19 mouse cellular contexts compared by ENCODE assay signal in genomic region chr5:36717889-36718288, GRCm38 (mm10). TPM values are rescaled to one million over a fixed set of nuclear protein-coding genes. Genes with fewer than 3 reads are reported as not detected.
DNase-seq lines count a peak whose midpoint lies in the region; TF ChIP-seq lines count a peak whose summit lies in the region.
"Had no signal": no experiment of that assay in that cellular context is flagged by ENCODE, and none has a peak within 500 bp of the region (broad histone marks: within the 10 kb centered on the region; RNA-seq: fewer than 3 reads in every experiment).

No protein-coding gene starts in this region.

- peak overlapping the region; percentile 93 for H3K27ac ChIP-seq in gastrocnemius, adult 2 months
- H3K27ac ChIP-seq in brown adipose tissue, adult 24 weeks (replicated peaks; ENCODE audit: low read depth, low read length), result peak overlapping the region; percentile 17; the same call in 1 of the 2 replicates
- H3K27ac ChIP-seq: heart, embryonic 15.5 days; kidney, postnatal 0 days; stomach, embryonic 15.5 days had no signal

- intact Hi-C loops in gastrocnemius, adult 2 months (cut with DNase I), result no loop called here
- intact Hi-C loops in gastrocnemius, postnatal 14 days (cut with DNase I; ENCODE audit: low total_unique reads), result no loop called here

- peaks cover 29% of the 10 kb centered on the region for H3K4me1 ChIP-seq in brown adipose tissue, adult 24 weeks (ENCODE audit: control insufficient read depth, insufficient read depth, insufficient read length, low read length)
- H3K4me1 ChIP-seq: stomach, embryonic 15.5 days had no signal

- no peak overlapping the region for H3K4me3 ChIP-seq in gastrocnemius, adult 2 months
- H3K4me3 ChIP-seq in brown adipose tissue, adult 24 weeks (ENCODE audit: insufficient read depth, low read depth, low read length), result no peak overlapping the region
- H3K4me3 ChIP-seq: erythroblast, embryonic 14.5 days; heart, embryonic 15.5 days; stomach, embryonic 15.5 days had no signal

- peak; percentile 74 for DNase-seq in gastrocnemius, adult 2 months
- DNase-seq in gastrocnemius, postnatal 14 days, result no peak
- DNase-seq in adipocyte (ENCODE audit: low spot score), result peak; percentile 14
- DNase-seq in cerebellum, adult 9-11 months, result peak; percentile 70
- no peak for DNase-seq in spleen, adult 12 weeks (ENCODE audit: low spot score)
- no peak for DNase-seq in urinary bladder, postnatal 10 days (ENCODE audit: low spot score)
- DNase-seq in layer of hippocampus, adult 11-12 months (ENCODE audit: low spot score), result no peak
- DNase-seq: kidney, adult 18-20 months; kidney, postnatal 4 days; lung, embryonic 14.5 days; lung, postnatal 14 days; midbrain, embryonic 14.5 days; thymus, adult 2 months; thymus, postnatal 36 days had no signal

- TF ChIP-seq CTCF in gastrocnemius, adult 2 months (IDR thresholded peaks at IDR 0.05), result no peak

RNA-seq across cellular contexts. Expression of gene D5Ertd579e, which starts 22.1 kb away (rescaled TPM):
- 10 to 100 TPM; 86.4 to 98.1 TPM for total RNA-seq in gastrocnemius, adult 2 months (2021)
- total RNA-seq in gastrocnemius, postnatal 14 days (2021), result 10 to 100 TPM; 52.2 to 54.5 TPM
- 62.7 and 65.5 TPM in 2 replicates for polyA plus RNA-seq in brown adipose tissue, adult 24 weeks (2012; ENCODE audit: insufficient read depth, insufficient read length, missing spikeins)

RNA-seq across cellular contexts. Expression of gene Bloc1s4, which starts 30.6 kb away (rescaled TPM):
- total RNA-seq in gastrocnemius, adult 2 months (2021), result 10 to 100 TPM in 1 of 2 experiments, 1 to 10 TPM in 1; 9.1 to 11.0 TPM
- total RNA-seq in gastrocnemius, postnatal 14 days (2021), result 1 to 10 TPM; 8.0 to 9.2 TPM
- 12.0 and 17.0 TPM in 2 replicates for polyA plus RNA-seq in brown adipose tissue, adult 24 weeks (2012; ENCODE audit: insufficient read depth, insufficient read length, missing spikeins)

Comparison
In these comparisons a context has a peak if more than half of its experiments do, and no peak if none do; other contexts are left out.
1. DNase-seq: peak in gastrocnemius, adult 2 months (single experiment), adipocyte (single experiment) and cerebellum, adult 9-11 months (single experiment); none in gastrocnemius, postnatal 14 days (single experiment), spleen, adult 12 weeks (single experiment), urinary bladder, postnatal 10 days (single experiment) and layer of hippocampus, adult 11-12 months (single experiment).